8 mouse cellular contexts compared by ENCODE assay signal in the genomic region with DNA sequence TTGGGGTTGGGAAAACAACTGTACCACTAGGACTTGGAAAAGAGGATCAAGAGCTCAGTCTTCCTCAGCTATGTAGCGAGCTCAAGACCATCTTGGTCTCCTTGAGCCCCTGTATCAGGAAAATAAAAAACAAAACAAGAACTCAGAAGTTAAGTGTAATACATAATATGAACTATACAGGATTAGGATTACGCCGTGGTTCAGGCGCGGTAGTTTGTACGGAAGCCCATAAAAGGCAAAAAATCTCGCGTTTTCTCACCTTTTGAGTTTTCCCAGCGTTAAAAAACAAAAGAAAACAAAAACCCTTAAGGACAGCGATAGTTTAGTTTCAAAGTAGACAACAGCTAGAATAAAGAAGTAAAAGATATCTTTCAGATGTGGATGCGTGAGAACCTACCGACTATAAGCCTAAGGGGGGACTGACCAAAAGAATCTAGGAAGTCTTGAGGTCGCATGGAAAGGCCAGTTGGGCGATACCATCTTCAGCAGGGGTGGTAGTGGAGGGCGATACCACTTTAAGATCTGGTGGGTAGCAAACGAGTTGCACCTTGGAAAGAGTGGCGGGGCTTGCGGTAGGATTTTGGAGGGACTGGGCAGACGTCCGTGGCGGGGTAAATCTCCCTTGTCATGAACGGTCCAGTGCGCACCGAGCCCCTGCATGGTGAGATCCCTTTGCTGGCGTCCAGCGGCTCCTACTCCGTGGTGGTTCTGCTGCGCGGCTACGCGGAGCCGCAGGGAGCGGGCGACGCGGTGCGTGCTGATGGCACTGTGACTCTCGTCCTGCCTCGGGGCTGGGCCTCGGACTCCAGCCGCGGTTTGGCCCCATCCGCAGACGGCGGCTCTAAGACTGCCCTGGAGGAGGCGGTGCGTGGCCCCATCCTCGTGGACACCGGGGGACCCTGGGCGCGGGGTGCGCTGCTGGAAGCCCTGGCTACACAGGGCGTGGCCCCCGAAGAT. TPM values are rescaled to one million over a fixed set of nuclear protein-coding genes. Genes with fewer than 3 reads are reported as not detected.
A peak's percentile ranks its signal among the peaks of the same experiment; 100 is the strongest.
DNase-seq lines count a peak whose midpoint lies in the region; ATAC-seq and TF ChIP-seq lines count a peak whose summit lies in the region.

A gene (plus strand): TSS at position 544 of the 957 bp plus-strand sequence.

- H3K9ac ChIP-seq in hindbrain, postnatal 0 days (replicated peaks; ENCODE audit: low read length), result peak within 1 kb of the TSS; percentile 68

- no peaks in the 10 kb centered on the region for H3K27me3 ChIP-seq in hindbrain, postnatal 0 days (ENCODE audit: insufficient read depth, low read length)

- H3K36me3 ChIP-seq in hindbrain, postnatal 0 days (ENCODE audit: insufficient read depth, low read length), result 0 out of 2 replicates have a peak, but pooled peaks cover 4% of the 10 kb centered on the region

- peak within 1 kb of the TSS; percentile 76 for H3K4me3 ChIP-seq in hindbrain, postnatal 0 days (ENCODE audit: low read length)

- peak; percentile 86 for ATAC-seq in hindbrain, postnatal 0 days
- peak; percentile 83 for ATAC-seq in megakaryocyte progenitor cell, adult 5-6 weeks (replicated peaks; ENCODE audit: poor library complexity)

- 7% methylated on average over 54 of the region's 54 CpGs for WGBS in hindbrain, postnatal 0 days

- peak within 1 kb of the TSS; percentile 97 for H3K4me2 ChIP-seq in hindbrain, postnatal 0 days (ENCODE audit: low read depth, low read length)

- peak; percentile 80 for DNase-seq in WW6 (ENCODE audit: low read depth, low spot score)
- DNase-seq in cerebellum, postnatal 36 days, result peak; percentile 85 to 91
- peak; percentile 89 for DNase-seq in gastrocnemius, adult 18-20 months (ENCODE audit: low spot score)
- peak; percentile 89 for DNase-seq in hindbrain, postnatal 0 days (ENCODE audit: low spot score)
- peak; percentile 59 to 89 for DNase-seq in left cerebral cortex, adult 9 months (ENCODE audit: low spot score in 2 of 2)
- peak; percentile 71 for DNase-seq in right cerebral cortex, postnatal 14 days
- DNase-seq in urinary bladder, postnatal 36 days (ENCODE audit: low spot score in 2 of 2), result peak; percentile 80 to 84

- 0 out of 2 replicates have a peak, but pooled peaks have one; percentile 1 for TF ChIP-seq CTCF in hindbrain, postnatal 0 days (IDR thresholded peaks at IDR 0.05; ENCODE audit: low read depth)

- no peaks in the 10 kb centered on the region for H3K9me3 ChIP-seq in hindbrain, postnatal 0 days (ENCODE audit: low read length)

- no peaks in the 10 kb centered on the region for H3K4me1 ChIP-seq in hindbrain, postnatal 0 days (ENCODE audit: insufficient read depth, low read length)

- peak within 1 kb of the TSS; percentile 93 for H3K27ac ChIP-seq in hindbrain, postnatal 0 days

RNA-seq across cellular contexts. Expression of the gene that starts here (rescaled TPM):
- 1 to 10 TPM; 1.4 TPM for total RNA-seq in gastrocnemius, adult 18-20 months (2021)
- total RNA-seq in hindbrain, postnatal 0 days (2014; rRNA removed), result 9.5 and 16.5 TPM in 2 replicates
- 9.3 and 10.6 TPM in 2 replicates for polyA plus RNA-seq in hindbrain, postnatal 0 days (2015; fragmentation: Nextera tagmentation; extraction: Ambion mirVana)
- total RNA-seq in megakaryocyte progenitor cell, adult 5-6 weeks (2015), result 6.9 and 7.1 TPM in 2 replicates
- total RNA-seq in megakaryocyte progenitor cell, adult 5-6 weeks (2017), result 9.4 and 10.0 TPM in 2 replicates

Comparison
In these comparisons a context has a peak if more than half of its experiments do, and no peak if none do; other contexts are left out.
1. Peak in every context shown above with its lines: DNase-seq, ATAC-seq, H3K4me3 ChIP-seq and H3K27ac ChIP-seq.